Mouse (Mus musculus) midbrain, embryonic 11.5 days (tissue): ENCODE measurements around the gene Bend4. TPM values are rescaled to one million over a fixed set of nuclear protein-coding genes. Genes with fewer than 3 reads are reported as not detected.

Source experiments
- ATAC-seq: fragments of 200-750 bp; cut with Nextera tagmentation; 2 replicates; pipeline ENCODE4 v1.8.0; 2017; ENCODE audit warnings: moderate TSS enrichment, moderate library complexity; ENCODE audit not compliant: low FRiP score
- DNase-seq: peaks from one replicate; pipeline ENCODE4 v3.0.0; 2015; ENCODE audit warnings: low spot score; ENCODE audit errors: missing footprints
- H3K27ac ChIP-seq: fragments of 300-500 bp; sonication (generic); 2 replicates; pipeline ENCODE4 v1.5.1; 2014; ENCODE audit warnings: low read depth, low read length
- H3K27me3 ChIP-seq: fragments of 300-500 bp; sonication (generic); 2 replicates; pipeline ENCODE4 v1.6.1; 2014; ENCODE audit warnings: mild to moderate bottlenecking, low read length, moderate library complexity, mixed read lengths; ENCODE audit not compliant: control insufficient read depth, insufficient read depth
- H3K36me3 ChIP-seq: fragments of 300-500 bp; sonication (generic); 2 replicates; pipeline ENCODE4 v1.6.1; 2014; ENCODE audit warnings: mild to moderate bottlenecking, low read length, moderate library complexity, mixed read lengths; ENCODE audit not compliant: control insufficient read depth, insufficient read depth
- H3K4me1 ChIP-seq: fragments of 300-500 bp; sonication (generic); 2 replicates; pipeline ENCODE4 v1.6.1; 2014; ENCODE audit warnings: low read length; ENCODE audit not compliant: control insufficient read depth, insufficient read depth
- H3K4me2 ChIP-seq: fragments of 300-500 bp; sonication (generic); 2 replicates; pipeline ENCODE4 v1.6.1; 2014; ENCODE audit warnings: mild to moderate bottlenecking, moderate library complexity
- H3K4me3 ChIP-seq: fragments of 300-500 bp; sonication (generic); 2 replicates; pipeline ENCODE4 v1.5.1; 2014; ENCODE audit warnings: low read depth, low read length
- H3K9ac ChIP-seq: fragments of 300-500 bp; sonication (generic); 2 replicates; pipeline ENCODE4 v1.6.1; 2014; ENCODE audit warnings: low read length
- H3K9me3 ChIP-seq: fragments of 300-500 bp; sonication (generic); 2 replicates; pipeline ENCODE4 v1.6.1; 2016; ENCODE audit warnings: low read length; ENCODE audit not compliant: control insufficient read depth
- WGBS: fragments of 180-500 bp; shearing (Covaris S2); extraction: QIAGEN DNeasy Blood & Tissue Kit; methylation state at CpG from one replicate; pipeline ENCODE4 v1.1.7; 2014; 5-methylcytosine and 5-hydroxymethylcytosine counted together
- polyA plus RNA-seq: library from polyadenylated mRNA; unstranded; fragments of >200 nt; fragmentation: Nextera tagmentation; extraction: Ambion mirVana; gene quantifications from 2 replicates; pipeline ENCODE4 v1.2.1, GENCODE M21; 2014

Bend4 gene
- polyA plus RNA-seq, 1 experiment from 2014 or later = 10.8 TPM

DNA sequence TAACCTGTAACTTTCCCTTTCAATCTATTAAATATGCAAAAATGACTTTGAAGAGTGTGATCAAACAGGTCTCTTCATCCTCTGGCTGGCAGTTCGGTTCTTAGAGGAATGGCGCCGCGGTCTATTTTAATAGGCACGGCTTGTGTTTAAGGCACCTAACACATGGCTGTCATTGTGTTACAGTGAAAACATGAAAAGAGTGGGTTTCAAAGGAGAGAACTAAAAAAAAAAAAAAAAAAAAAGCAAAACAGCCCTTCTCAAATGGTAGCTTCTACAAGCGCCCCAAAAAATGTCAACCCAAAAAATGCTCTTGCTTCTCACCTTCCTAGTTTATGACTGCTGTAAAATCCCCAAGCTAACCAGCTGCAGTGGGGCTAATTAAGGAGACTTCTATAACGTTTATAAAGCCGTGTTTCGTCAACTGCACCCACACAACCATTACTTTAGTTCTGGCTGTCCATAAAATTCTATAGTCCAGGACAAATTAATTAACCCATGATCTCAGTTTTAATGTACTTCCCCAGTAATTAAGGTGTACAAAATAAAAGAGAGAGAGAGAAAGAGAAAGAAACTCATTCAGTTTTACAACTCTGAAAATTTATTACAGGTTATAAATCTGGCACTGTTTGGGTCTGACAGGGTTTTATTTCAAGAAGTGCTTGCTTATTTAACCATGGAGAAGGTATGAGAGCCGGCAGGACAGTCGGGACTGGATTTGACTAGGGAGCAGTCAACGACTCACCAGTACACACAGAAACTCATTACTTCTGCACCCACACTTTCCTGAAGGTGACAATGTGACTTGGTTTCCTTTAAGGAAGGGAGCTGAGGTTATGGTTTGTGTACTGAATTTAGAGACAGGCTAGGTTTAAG lies 27.3 kb downstream of the Bend4 start:
- no peak for DNase-seq
- Histone ChIP-seq H3K4me1 (no peaks in the 10 kb centered on the region), H3K4me3 (no peak overlapping the region), H3K4me2 (no peak overlapping the region), H3K9me3 (no peaks in the 10 kb centered on the region), H3K36me3 (0 out of 2 replicates have a peak, but pooled peaks cover 4% of the 10 kb centered on the region), H3K27me3 (no peaks in the 10 kb centered on the region), H3K27ac (no peak overlapping the region), H3K9ac (no peak overlapping the region)
- 88% methylated on average over 12 of the region's 12 CpGs for WGBS
- ATAC-seq = no peak

DNA sequence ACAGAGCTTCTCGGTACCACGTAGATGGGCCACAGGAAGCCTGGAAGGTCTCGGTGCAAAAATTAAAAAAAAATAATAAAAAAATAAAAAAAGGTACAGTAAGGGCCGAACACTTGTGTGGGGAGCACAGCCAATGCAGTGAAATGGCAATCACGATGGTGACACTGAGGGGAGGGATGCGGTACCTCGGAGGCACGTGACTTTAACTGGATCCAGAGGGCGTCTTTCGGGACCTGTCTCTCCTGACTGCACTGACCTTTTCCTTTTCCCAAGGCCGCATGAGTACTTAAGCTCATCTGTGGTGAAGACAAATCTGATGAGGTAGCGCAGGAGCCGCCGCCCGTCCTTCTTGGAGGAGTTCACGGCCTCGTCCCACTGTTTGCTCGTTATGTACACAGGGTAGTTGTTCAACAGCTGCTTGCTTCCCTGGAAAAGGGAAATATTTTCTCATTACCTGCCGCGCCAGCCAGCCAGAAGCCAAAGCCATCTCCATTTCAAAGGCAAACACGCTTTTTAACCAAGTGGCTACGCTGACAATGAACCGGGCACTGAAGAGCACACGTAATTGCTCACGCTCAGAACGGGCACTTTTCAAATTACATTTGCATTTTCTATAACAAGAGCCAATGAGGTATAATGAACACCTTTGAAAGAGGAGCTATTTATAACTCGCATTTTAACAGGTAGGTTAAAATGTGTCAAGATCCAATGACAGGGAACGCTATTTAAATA lies 28.1 kb downstream of the Bend4 start:
- Histone ChIP-seq H3K4me1 (no peaks in the 10 kb centered on the region), H3K4me2 (no peak overlapping the region), H3K4me3 (no peak overlapping the region), H3K27ac (no peak overlapping the region), H3K36me3 (0 out of 2 replicates have a peak, but pooled peaks cover 4% of the 10 kb centered on the region), H3K9ac (no peak overlapping the region), H3K9me3 (no peaks in the 10 kb centered on the region), H3K27me3 (no peaks in the 10 kb centered on the region)
- no peak for DNase-seq
- 0 out of 2 replicates have a peak, but pooled peaks have one; percentile 22 for ATAC-seq
- WGBS = 90% methylated on average over 28 of the region's 28 CpGs

DNA sequence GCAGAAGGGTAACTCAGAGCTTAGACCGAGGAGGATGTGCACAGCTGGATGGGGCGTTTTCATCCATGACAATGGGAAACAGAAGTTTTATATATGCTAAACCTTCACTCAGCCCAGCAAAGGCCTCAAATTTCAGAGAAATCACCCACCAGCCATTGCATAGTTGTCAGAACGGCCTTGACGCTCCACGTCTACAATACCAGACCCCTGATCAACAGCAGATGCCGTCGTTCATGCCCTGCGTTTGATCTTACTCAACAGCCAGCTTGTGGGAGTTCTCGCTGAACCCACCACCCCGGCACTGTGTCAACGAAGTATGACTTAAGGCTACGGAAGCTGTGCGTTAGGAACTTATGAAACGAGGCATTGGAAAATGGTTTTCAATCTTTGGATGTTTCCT lies 30.9 kb downstream of the Bend4 start:
- WGBS = 85% methylated on average over 14 of the region's 14 CpGs
- Histone ChIP-seq H3K4me3 (no peak overlapping the region), H3K9me3 (no peaks in the 10 kb centered on the region), H3K27me3 (no peaks in the 10 kb centered on the region), H3K36me3 (0 out of 2 replicates have a peak, but pooled peaks cover 4% of the 10 kb centered on the region), H3K9ac (no peak overlapping the region), H3K4me1 (no peaks in the 10 kb centered on the region), H3K4me2 (no peak overlapping the region), H3K27ac (no peak overlapping the region)
- DNase-seq = no peak
- no peak for ATAC-seq

DNA sequence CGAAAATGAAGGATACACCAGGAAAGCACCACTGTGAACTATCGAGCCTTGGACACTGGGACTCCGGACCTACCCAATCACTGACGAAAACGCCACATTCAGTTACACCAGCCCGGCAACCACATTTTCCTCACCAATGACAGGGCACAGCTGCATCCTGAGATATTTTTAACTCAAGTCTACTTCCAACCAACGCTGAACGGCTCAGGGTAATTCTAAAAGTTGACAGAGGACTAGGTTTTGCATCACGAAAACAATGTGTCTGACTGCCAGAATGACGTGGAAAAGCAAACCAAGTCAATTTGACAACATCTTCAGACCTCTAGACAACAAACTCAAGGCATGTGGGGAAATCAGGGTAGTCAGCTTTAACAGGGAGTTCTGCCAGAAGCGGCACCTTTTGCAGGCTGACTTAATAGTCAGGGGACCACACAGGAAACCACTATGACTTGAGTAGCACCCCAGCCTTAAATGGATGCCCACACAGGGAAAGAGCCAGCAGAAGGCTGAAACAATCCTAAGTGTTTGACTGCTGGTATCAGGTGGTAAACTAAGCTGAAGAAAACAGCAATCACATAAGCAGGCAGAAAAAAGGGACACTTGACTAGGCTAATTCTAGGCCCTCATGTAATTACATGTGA lies 32.8 kb downstream of the Bend4 start:
- Histone ChIP-seq H3K4me3 (no peak overlapping the region), H3K4me1 (no peaks in the 10 kb centered on the region), H3K9me3 (no peaks in the 10 kb centered on the region), H3K9ac (no peak overlapping the region), H3K27me3 (no peaks in the 10 kb centered on the region), H3K4me2 (no peak overlapping the region), H3K27ac (no peak overlapping the region), H3K36me3 (0 out of 2 replicates have a peak, but pooled peaks cover 4% of the 10 kb centered on the region)
- 94% methylated on average over 11 of the region's 11 CpGs for WGBS
- DNase-seq = no peak
- no peak for ATAC-seq

DNA sequence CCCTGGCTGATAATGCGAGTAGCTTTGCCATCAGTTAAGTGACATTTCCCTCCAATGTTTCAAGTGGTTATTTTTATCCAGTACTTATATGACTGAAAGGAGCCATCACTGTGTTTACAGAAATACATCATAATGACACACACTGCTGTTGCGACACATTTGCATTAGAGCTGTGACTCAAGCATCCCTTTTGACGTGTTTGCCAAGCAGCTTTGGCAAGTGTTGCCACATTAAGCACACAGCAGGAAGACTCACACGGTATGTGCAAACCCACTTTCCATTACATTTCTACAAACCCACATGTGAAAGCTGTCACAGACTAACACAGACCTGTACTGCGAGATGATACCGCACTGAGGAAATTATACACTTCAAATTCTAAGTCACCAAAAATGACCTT lies 34.2 kb downstream of the Bend4 start:
- Histone ChIP-seq H3K9me3 (no peaks in the 10 kb centered on the region), H3K27me3 (no peaks in the 10 kb centered on the region), H3K27ac (no peak overlapping the region), H3K4me3 (no peak overlapping the region), H3K4me2 (no peak overlapping the region), H3K4me1 (no peaks in the 10 kb centered on the region), H3K36me3 (0 out of 2 replicates have a peak, but pooled peaks cover 4% of the 10 kb centered on the region), H3K9ac (no peak overlapping the region)
- ATAC-seq (no peak), DNase-seq (no peak)
- 93% methylated on average over 6 of the region's 6 CpGs for WGBS

DNA sequence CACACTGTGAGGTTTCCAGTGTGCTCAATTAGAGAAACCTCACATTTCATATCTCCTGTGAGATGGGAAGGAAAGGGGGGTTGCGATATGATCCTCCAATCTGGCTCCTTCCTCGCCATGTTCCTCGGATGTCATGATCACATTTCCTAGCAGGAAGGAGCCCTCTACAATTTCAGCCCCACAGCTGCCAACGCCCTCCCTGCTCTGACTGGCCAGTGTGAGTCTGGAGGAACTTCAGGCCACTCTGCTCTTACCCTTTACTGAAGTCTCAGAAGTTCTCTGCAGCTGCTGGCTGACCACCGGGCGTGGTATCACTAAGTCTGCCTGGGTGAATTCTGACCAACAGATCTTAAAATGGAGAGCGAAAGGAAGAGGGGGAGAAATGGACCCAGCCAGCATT lies 45.6 kb downstream of the Bend4 start:
- no peak overlapping the region for H3K4me2 ChIP-seq
- no peaks in the 10 kb centered on the region for H3K36me3 ChIP-seq
- H3K9ac ChIP-seq = no peak overlapping the region
- no peak overlapping the region for H3K4me3 ChIP-seq
- 91% methylated on average over 7 of the region's 7 CpGs for WGBS
- peaks cover 2% of the 10 kb centered on the region; the same call in 1 of the 2 replicates for H3K4me1 ChIP-seq
- no peak for DNase-seq
- no peaks in the 10 kb centered on the region for H3K9me3 ChIP-seq
- ATAC-seq = no peak
- no peak overlapping the region for H3K27ac ChIP-seq
- H3K27me3 ChIP-seq = no peaks in the 10 kb centered on the region

DNA sequence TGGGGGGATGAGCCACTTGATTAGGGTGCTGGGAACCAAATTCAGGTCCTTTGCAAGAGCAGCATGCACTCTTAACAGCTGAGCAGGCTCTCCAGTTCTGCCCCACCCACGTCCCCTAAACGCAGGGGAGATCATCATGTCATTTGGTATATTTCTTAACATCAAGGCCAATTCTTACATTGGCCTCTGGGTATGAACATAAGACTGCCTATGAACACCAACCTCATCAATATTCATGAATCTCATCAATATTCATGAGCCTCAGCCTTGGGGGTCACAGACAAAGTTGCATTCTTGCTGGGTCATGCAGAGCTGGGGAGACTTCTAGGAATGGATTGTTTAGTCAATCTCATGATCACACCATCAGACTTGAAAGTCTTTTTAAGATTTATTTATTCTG lies 46.4 kb downstream of the Bend4 start:
- H3K4me3 ChIP-seq = no peak overlapping the region
- H3K4me2 ChIP-seq = no peak overlapping the region
- WGBS = 80% methylated on average over 2 of the region's 2 CpGs
- ATAC-seq = peak; percentile 84
- no peak overlapping the region for H3K27ac ChIP-seq
- H3K36me3 ChIP-seq = no peaks in the 10 kb centered on the region
- H3K9me3 ChIP-seq = no peaks in the 10 kb centered on the region
- peaks cover 2% of the 10 kb centered on the region; the same call in 1 of the 2 replicates for H3K4me1 ChIP-seq
- DNase-seq = no peak
- no peaks in the 10 kb centered on the region for H3K27me3 ChIP-seq
- no peak overlapping the region for H3K9ac ChIP-seq

DNA sequence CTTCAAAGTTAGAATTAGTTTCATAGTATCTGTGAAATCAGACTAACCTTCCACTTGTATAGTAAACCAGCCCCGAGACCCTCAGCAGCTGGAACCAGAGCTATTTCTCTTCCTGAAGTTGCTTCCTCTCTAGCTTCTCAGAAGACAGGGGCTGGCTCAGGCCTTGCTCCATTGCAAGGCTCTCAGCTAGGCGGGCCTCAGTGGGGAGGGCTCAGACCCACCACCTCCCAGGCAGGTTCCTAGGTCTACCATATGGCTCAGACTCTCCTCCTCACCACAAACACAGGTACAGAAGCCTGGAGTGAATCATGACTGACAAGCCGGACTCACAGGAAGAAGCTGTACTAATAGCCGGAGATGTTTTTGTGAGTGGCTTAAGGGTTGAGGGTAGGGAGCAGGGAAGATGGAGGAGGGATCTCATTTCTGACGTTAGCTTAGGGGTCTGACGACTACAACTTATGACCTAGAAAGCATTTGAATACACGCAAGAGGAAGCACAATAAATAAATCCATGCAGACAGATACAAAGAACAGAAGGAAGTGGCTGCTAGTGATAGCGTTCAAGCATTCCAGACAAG lies 51.0 kb downstream of the Bend4 start:
- no peak overlapping the region for H3K9ac ChIP-seq
- DNase-seq (no peak), ATAC-seq (no peak)
- H3K4me1 ChIP-seq = peaks cover 2% of the 10 kb centered on the region; the same call in 1 of the 2 replicates
- H3K9me3 ChIP-seq = no peaks in the 10 kb centered on the region
- no peaks in the 10 kb centered on the region for H3K27me3 ChIP-seq
- no peak overlapping the region for H3K4me3 ChIP-seq
- H3K36me3 ChIP-seq = no peaks in the 10 kb centered on the region
- no peak overlapping the region for H3K4me2 ChIP-seq
- WGBS = 86% methylated on average over 8 of the region's 8 CpGs
- no peak overlapping the region for H3K27ac ChIP-seq
